Mouse (Mus musculus) ES-E14 (cell line): ENCODE measurements around the gene Mccc1.

Experiments
- CHD2 ChIP-seq: IDR thresholded peaks from 2 replicates; pipeline ENCODE4 v1.6.1; 2014; ENCODE audit warnings: mild to moderate bottlenecking, low read depth, low read length, inconsistent platforms
- ZC3H11A ChIP-seq: IDR thresholded peaks from 2 replicates; pipeline ENCODE4 v1.6.1; 2012; ENCODE audit warnings: low read depth, mild to moderate bottlenecking, inconsistent platforms, low read length, borderline replicate concordance
- ZNF384 ChIP-seq: IDR thresholded peaks from 2 replicates; pipeline ENCODE4 v1.6.1; 2012; ENCODE audit warnings: low read depth, low read length, inconsistent platforms

DNA sequence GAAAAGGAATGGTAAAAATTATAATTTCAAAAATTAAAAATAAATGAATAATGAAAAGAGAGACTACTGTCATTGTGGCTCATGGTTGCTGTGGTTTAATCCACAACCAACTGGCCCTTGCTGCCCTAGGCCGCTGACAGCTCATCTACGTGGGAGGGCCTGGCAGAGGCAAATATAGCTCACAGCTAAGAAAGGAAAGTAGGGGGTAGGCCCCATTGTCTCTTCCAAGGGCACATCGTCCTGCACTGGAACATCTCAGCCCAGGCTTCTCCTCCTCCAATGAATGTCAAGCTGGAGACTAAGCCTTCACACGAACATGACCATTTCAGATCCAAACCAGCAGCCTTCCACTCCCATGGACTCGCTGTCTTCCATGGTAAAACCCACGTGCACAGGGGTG lies 14.2 kb downstream of the Mccc1 start:
- no peak for TF ChIP-seq ZNF384
- no peak for TF ChIP-seq CHD2
- no peak for TF ChIP-seq ZC3H11A
